Mouse (Mus musculus): ENCODE data around the gene Mdk. TPM values are rescaled to one million over a fixed set of nuclear protein-coding genes. Genes with fewer than 3 reads are reported as not detected.

Gene Mdk
- polyA plus RNA-seq, 1 experiment from 2014 or later: 639 TPM

DNA sequence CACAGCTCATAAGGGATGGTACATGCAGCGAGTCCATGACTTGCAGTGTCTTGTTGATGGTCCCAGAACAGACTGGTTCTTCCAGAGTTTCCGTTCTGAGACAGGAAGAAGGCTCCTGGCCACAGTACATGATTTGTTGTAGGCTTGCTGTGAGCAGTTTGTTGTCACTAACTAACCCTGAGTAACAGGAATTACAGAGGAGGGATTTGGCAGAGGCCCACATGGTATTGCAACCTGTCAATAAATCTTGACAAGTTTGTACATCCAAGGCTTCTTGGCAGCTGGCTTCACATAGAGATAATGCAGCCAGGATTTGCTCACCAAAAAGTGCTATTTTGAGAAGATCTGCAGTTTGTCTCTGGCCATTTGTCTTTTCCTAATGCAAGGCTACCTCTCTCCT is 26.0 kb downstream of the Mdk start:
- no peaks in the 10 kb centered on the region for H3K9me3 ChIP-seq (replicated peaks; ENCODE audit: low read length)
- no peak for DNase-seq (ENCODE audit: low spot score)
- no peak overlapping the region for H3K4me2 ChIP-seq (ENCODE audit: low read length)
- H3K9ac ChIP-seq (ENCODE audit: low read depth, low read length): no peak overlapping the region
- TF ChIP-seq CTCF (IDR thresholded peaks at IDR 0.05; ENCODE audit: low read depth): no peak
- 93% methylated on average over 2 of the region's 2 CpGs for WGBS
- no peak for ATAC-seq (replicated peaks; ENCODE audit: low FRiP score, low read depth)
- no peak overlapping the region for H3K4me3 ChIP-seq (replicated peaks; ENCODE audit: low read depth, low read length)
- H3K27me3 ChIP-seq (ENCODE audit: insufficient read depth, low read length): no peaks in the 10 kb centered on the region
- H3K36me3 ChIP-seq (ENCODE audit: insufficient read depth, low read length): peaks cover 28% of the 10 kb centered on the region; the same call in 1 of the 2 replicates
- no peaks in the 10 kb centered on the region for H3K4me1 ChIP-seq (replicated peaks; ENCODE audit: insufficient read depth, low read length)
- no peak overlapping the region for H3K27ac ChIP-seq

DNA sequence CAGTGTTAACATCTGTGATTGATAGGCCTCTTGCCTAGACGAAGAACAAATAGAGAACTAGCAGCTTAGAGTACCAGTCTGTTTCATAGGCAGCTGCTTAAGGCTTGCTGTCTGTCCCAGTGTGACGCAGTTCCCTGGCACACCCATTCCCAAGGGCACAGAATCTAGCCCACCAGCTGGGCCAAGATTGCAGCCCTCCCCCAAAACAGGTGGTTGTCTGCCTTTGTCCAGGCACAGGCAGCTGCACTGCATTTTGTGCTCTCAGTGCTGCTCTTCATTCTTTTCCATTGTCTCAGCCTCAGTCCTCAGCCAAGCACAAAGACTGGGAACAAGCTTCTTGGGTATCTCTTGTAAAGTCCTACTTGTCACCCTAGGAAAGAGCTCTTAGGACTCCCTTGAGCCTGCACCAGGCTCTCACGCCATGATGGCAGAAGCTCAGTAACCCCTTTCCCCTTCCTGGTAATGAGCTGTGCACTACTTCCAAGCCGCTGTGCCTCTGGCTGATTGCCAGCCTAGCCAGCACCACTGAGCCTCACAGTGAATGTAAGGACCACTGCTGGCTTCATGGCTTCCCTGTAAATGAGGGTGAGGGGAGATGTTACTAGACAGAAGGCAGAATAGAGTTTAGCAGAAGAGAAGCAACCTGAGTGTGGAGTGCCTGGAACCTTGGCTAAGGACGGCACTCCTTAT is 27.3 kb downstream of the Mdk start:
- ATAC-seq (replicated peaks; ENCODE audit: low FRiP score, low read depth): no peak
- H3K9me3 ChIP-seq (replicated peaks; ENCODE audit: low read length): no peaks in the 10 kb centered on the region
- no peaks in the 10 kb centered on the region for H3K4me1 ChIP-seq (replicated peaks; ENCODE audit: insufficient read depth, low read length)
- H3K27ac ChIP-seq: no peak overlapping the region
- DNase-seq (ENCODE audit: low spot score): no peak
- H3K4me2 ChIP-seq (ENCODE audit: low read length): no peak overlapping the region
- peaks cover 28% of the 10 kb centered on the region for H3K36me3 ChIP-seq (ENCODE audit: insufficient read depth, low read length)
- 79% methylated on average over 5 of the region's 5 CpGs for WGBS
- no peak overlapping the region for H3K4me3 ChIP-seq (replicated peaks; ENCODE audit: low read depth, low read length)
- H3K27me3 ChIP-seq (ENCODE audit: insufficient read depth, low read length): no peaks in the 10 kb centered on the region
- H3K9ac ChIP-seq (ENCODE audit: low read depth, low read length): no peak overlapping the region
- TF ChIP-seq CTCF (IDR thresholded peaks at IDR 0.05; ENCODE audit: low read depth): no peak

DNA sequence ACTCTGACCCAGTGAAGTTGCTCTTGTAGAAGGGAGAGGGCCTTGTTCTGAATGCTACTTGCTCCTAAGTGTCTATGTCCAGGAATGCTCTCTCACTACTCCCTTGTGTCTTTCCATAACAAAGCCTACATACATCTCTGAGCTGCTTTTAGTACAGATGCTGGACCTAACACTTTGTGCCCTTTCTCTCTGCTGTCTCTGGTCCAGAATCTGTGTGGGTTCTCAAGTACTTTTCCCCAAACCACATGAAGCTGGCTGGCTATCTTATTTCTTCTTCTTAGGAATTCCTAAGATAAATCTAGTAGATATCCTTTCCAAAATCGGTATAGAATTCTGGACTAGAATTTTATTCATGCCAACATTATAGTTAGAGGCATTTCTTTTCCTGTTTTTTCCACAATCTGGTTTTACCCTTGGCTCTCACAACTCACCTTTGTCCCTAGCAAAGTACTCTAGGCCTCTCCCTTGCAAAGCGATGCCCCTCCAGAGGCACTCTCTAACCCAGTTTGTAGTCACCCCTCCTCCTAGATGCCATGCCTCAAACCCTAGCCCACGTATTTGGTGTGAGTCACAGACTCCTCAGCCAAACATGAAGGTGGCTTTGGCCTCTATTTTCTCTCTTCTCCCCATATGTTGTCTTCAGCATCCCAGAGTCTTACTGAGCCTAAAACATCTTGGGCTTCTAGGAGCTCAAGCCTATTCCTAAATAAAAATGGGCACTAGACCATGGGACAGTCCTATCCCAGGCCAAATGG is 28.7 kb downstream of the Mdk start:
- Histone ChIP-seq H3K36me3 (ENCODE audit: insufficient read depth, low read length) (peaks cover 22% of the 10 kb centered on the region), H3K9ac (ENCODE audit: low read depth, low read length) (no peak overlapping the region), H3K27ac (no peak overlapping the region), H3K9me3 (replicated peaks; ENCODE audit: low read length) (no peaks in the 10 kb centered on the region), H3K27me3 (ENCODE audit: insufficient read depth, low read length) (no peaks in the 10 kb centered on the region), H3K4me3 (replicated peaks; ENCODE audit: low read depth, low read length) (no peak overlapping the region), H3K4me2 (ENCODE audit: low read length) (no peak overlapping the region), H3K4me1 (replicated peaks; ENCODE audit: insufficient read depth, low read length) (no peaks in the 10 kb centered on the region)
- TF ChIP-seq CTCF (IDR thresholded peaks at IDR 0.05; ENCODE audit: low read depth): no peak
- ATAC-seq (replicated peaks; ENCODE audit: low FRiP score, low read depth): no peak
- DNase-seq (ENCODE audit: low spot score): no peak
- 93% methylated on average over 3 of the region's 3 CpGs for WGBS

GRCm38 (mm10) chr2:91902336-91902735 is 29.8 kb downstream of the Mdk start:
- Histone ChIP-seq H3K36me3 (ENCODE audit: insufficient read depth, low read length) (peaks cover 24% of the 10 kb centered on the region), H3K4me3 (replicated peaks; ENCODE audit: low read depth, low read length) (no peak overlapping the region), H3K27me3 (ENCODE audit: insufficient read depth, low read length) (no peaks in the 10 kb centered on the region), H3K27ac (no peak overlapping the region), H3K9ac (ENCODE audit: low read depth, low read length) (no peak overlapping the region), H3K9me3 (replicated peaks; ENCODE audit: low read length) (no peaks in the 10 kb centered on the region), H3K4me1 (replicated peaks; ENCODE audit: insufficient read depth, low read length) (no peaks in the 10 kb centered on the region), H3K4me2 (ENCODE audit: low read length) (no peak overlapping the region)
- peak; percentile 28 for DNase-seq (ENCODE audit: low spot score)
- WGBS: 34% methylated on average over 5 of the region's 5 CpGs
- TF ChIP-seq CTCF (IDR thresholded peaks at IDR 0.05; ENCODE audit: low read depth): no peak
- ATAC-seq (replicated peaks; ENCODE audit: low FRiP score, low read depth): no peak

- Histone ChIP-seq H3K9ac (ENCODE audit: low read depth, low read length) (no peak overlapping the region), H3K36me3 (ENCODE audit: insufficient read depth, low read length) (peaks cover 29% of the 10 kb centered on the region), H3K4me3 (replicated peaks; ENCODE audit: low read depth, low read length) (no peak overlapping the region), H3K4me1 (replicated peaks; ENCODE audit: insufficient read depth, low read length) (no peaks in the 10 kb centered on the region), H3K27me3 (ENCODE audit: insufficient read depth, low read length) (no peaks in the 10 kb centered on the region), H3K27ac (no peak overlapping the region), H3K9me3 (replicated peaks; ENCODE audit: low read length) (no peaks in the 10 kb centered on the region), H3K4me2 (ENCODE audit: low read length) (no peak overlapping the region)
- no peak for TF ChIP-seq CTCF (IDR thresholded peaks at IDR 0.05; ENCODE audit: low read depth)
- DNase-seq (ENCODE audit: low spot score) (no peak), ATAC-seq (replicated peaks; ENCODE audit: low FRiP score, low read depth) (no peak)
- WGBS: 95% methylated on average over 8 of the region's 8 CpGs
Measured at GRCm38 (mm10) chr2:91900431-91900830, 31.7 kb downstream of the Mdk start.

DNA sequence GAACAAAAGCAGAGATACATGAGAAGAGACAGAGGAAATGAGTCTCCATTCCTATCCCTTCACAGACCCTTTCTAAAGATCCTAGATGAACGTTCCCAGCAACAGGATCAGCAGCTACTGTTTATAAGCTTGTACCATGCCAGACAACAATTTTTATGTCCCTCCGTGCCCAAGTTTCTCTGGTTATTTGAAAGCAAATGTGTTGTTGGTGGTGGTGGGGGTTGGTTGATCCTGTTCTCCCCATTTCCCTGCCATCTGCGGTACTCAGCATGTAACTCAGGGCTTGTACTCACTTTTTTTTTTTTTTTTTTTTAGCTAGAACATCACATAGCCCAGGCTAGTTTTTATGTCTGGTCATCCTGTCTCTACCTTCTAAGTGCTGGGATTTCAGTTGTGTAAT is 33.0 kb downstream of the Mdk start:
- Histone ChIP-seq H3K4me2 (ENCODE audit: low read length) (no peak overlapping the region), H3K9ac (ENCODE audit: low read depth, low read length) (no peak overlapping the region), H3K4me1 (replicated peaks; ENCODE audit: insufficient read depth, low read length) (no peaks in the 10 kb centered on the region), H3K27me3 (ENCODE audit: insufficient read depth, low read length) (no peaks in the 10 kb centered on the region), H3K27ac (no peak overlapping the region), H3K9me3 (replicated peaks; ENCODE audit: low read length) (no peaks in the 10 kb centered on the region), H3K36me3 (ENCODE audit: insufficient read depth, low read length) (peaks cover 26% of the 10 kb centered on the region), H3K4me3 (replicated peaks; ENCODE audit: low read depth, low read length) (no peak overlapping the region)
- 94% methylated on average over 3 of the region's 3 CpGs for WGBS
- TF ChIP-seq CTCF (IDR thresholded peaks at IDR 0.05; ENCODE audit: low read depth): no peak
- ATAC-seq (replicated peaks; ENCODE audit: low FRiP score, low read depth) (no peak), DNase-seq (ENCODE audit: low spot score) (no peak)
